8 mouse cellular contexts compared by ENCODE assay signal in the genomic region with DNA sequence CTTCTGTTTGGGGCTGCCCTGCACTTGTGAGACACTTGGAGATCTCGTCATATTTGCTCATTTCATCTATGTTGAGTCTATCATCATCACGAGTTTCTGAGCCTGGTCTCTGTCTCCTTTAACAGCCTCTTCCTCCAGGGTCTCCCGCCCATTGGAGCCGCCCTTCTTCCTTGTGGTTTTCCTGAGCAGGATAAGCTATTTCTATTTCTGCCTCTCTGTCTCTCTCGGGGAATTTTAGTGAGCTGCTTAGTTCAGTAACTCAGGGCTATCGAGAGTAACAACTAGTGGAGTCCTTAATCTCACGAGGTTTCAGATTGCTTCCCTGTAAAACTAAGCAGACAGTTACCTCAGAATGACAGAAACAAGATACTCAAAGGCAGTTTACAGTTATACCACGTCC. TPM values are rescaled to one million over a fixed set of nuclear protein-coding genes. Genes with fewer than 3 reads are reported as not detected.
DNase-seq lines count a peak whose midpoint lies in the region; ATAC-seq and TF ChIP-seq lines count a peak whose summit lies in the region.

No protein-coding gene starts in this region.

- no peak for DNase-seq in forebrain, embryonic 14.5 days (ENCODE audit: low spot score)
- DNase-seq in kidney, postnatal 36 days = no peak
- peak; percentile 15 for DNase-seq in midbrain, embryonic 14.5 days
- no peak for DNase-seq in adrenal gland, adult (ENCODE audit: inconsistent age in 2 of 2, low spot score in 1 of 2)
- no peak for DNase-seq in ovary, adult 18-20 months (ENCODE audit: low spot score)

- H3K4me3 ChIP-seq in forebrain, embryonic 12.5 days (replicated peaks) = no peak overlapping the region
- H3K4me3 ChIP-seq in forebrain, embryonic 14.5 days (ENCODE audit: low read depth, low read length) = no peak overlapping the region
- peak overlapping the region; percentile 8; the same call in 1 of the 2 replicates for H3K4me3 ChIP-seq in kidney, embryonic 16.5 days (ENCODE audit: low read length)
- no peak overlapping the region for H3K4me3 ChIP-seq in embryonic fibroblast, embryonic 13.5 days (ENCODE audit: insufficient read depth, low read length)
- H3K4me3 ChIP-seq in midbrain, embryonic 14.5 days (replicated peaks; ENCODE audit: low read depth, low read length) = no peak overlapping the region

- no peak for ATAC-seq in forebrain, embryonic 12.5 days (ENCODE audit: low FRiP score)
- ATAC-seq in forebrain, embryonic 14.5 days = no peak
- ATAC-seq in kidney, embryonic 16.5 days (ENCODE audit: low FRiP score, low TSS enrichment) = no peak
- no peak for ATAC-seq in midbrain, embryonic 14.5 days (ENCODE audit: low FRiP score, low TSS enrichment)

- no peak for TF ChIP-seq POLR2A in embryonic fibroblast, embryonic 13.5 days (IDR thresholded peaks at IDR 0.05; ENCODE audit: low read depth, low read length)

- H3K4me1 ChIP-seq in forebrain, embryonic 12.5 days = peaks cover 51% of the 10 kb centered on the region
- H3K4me1 ChIP-seq in forebrain, embryonic 14.5 days (ENCODE audit: control insufficient read depth, insufficient read depth, low read length) = peaks cover 34% of the 10 kb centered on the region
- H3K4me1 ChIP-seq in kidney, embryonic 16.5 days (ENCODE audit: insufficient read depth, low read length) = peaks cover 41% of the 10 kb centered on the region
- H3K4me1 ChIP-seq in embryonic fibroblast, embryonic 13.5 days (ENCODE audit: control insufficient read depth, insufficient read depth, low read length) = peaks cover 22% of the 10 kb centered on the region
- peaks cover 36% of the 10 kb centered on the region for H3K4me1 ChIP-seq in midbrain, embryonic 14.5 days (ENCODE audit: control insufficient read depth, insufficient read depth, low read length)

- no peak overlapping the region for H3K9ac ChIP-seq in forebrain, embryonic 12.5 days
- H3K9ac ChIP-seq in forebrain, embryonic 14.5 days (ENCODE audit: low read length) = no peak overlapping the region
- H3K9ac ChIP-seq in kidney, embryonic 16.5 days (replicated peaks; ENCODE audit: low read length) = no peak overlapping the region
- H3K9ac ChIP-seq in midbrain, embryonic 14.5 days (replicated peaks; ENCODE audit: low read length) = no peak overlapping the region

- peak overlapping the region; percentile 48; the same call in 1 of the 2 replicates for H3K4me2 ChIP-seq in forebrain, embryonic 12.5 days
- no peak overlapping the region for H3K4me2 ChIP-seq in forebrain, embryonic 14.5 days (ENCODE audit: low read length)
- peak overlapping the region; percentile 36 for H3K4me2 ChIP-seq in kidney, embryonic 16.5 days (replicated peaks; ENCODE audit: low read depth, low read length)
- peak overlapping the region; percentile 46; the same call in 1 of the 2 replicates for H3K4me2 ChIP-seq in midbrain, embryonic 14.5 days (ENCODE audit: low read length)

- WGBS in forebrain, embryonic 12.5 days = 14% methylated on average over 8 of the region's 8 CpGs
- 9% methylated on average over 8 of the region's 8 CpGs for WGBS in forebrain, embryonic 14.5 days
- 17% methylated on average over 8 of the region's 8 CpGs for WGBS in kidney, embryonic 16.5 days
- WGBS in midbrain, embryonic 14.5 days = 20% methylated on average over 8 of the region's 8 CpGs

- H3K36me3 ChIP-seq in forebrain, embryonic 12.5 days (replicated peaks) = no peaks in the 10 kb centered on the region
- H3K36me3 ChIP-seq in forebrain, embryonic 14.5 days (ENCODE audit: control insufficient read depth, insufficient read depth, low read length) = no peaks in the 10 kb centered on the region
- H3K36me3 ChIP-seq in kidney, embryonic 16.5 days (ENCODE audit: insufficient read depth, low read length) = no peaks in the 10 kb centered on the region
- no peaks in the 10 kb centered on the region for H3K36me3 ChIP-seq in midbrain, embryonic 14.5 days (ENCODE audit: control insufficient read depth, insufficient read depth, low read length)

- H3K27me3 ChIP-seq in forebrain, embryonic 12.5 days = peaks cover 84% of the 10 kb centered on the region
- peaks cover 38% of the 10 kb centered on the region for H3K27me3 ChIP-seq in forebrain, embryonic 14.5 days (replicated peaks; ENCODE audit: control insufficient read depth, insufficient read depth, low read length)
- H3K27me3 ChIP-seq in kidney, embryonic 16.5 days (ENCODE audit: insufficient read depth, low read length) = peaks cover 11% of the 10 kb centered on the region
- H3K27me3 ChIP-seq in midbrain, embryonic 14.5 days (ENCODE audit: control insufficient read depth, insufficient read depth, low read length) = peaks cover 57% of the 10 kb centered on the region

- no peak for TF ChIP-seq CTCF in embryonic fibroblast, embryonic 13.5 days (IDR thresholded peaks at IDR 0.05; ENCODE audit: borderline replicate concordance, insufficient read depth, low read length)

- no peaks in the 10 kb centered on the region for H3K9me3 ChIP-seq in forebrain, embryonic 12.5 days
- H3K9me3 ChIP-seq in forebrain, embryonic 14.5 days (replicated peaks; ENCODE audit: control insufficient read depth, low read length) = no peaks in the 10 kb centered on the region
- no peaks in the 10 kb centered on the region for H3K9me3 ChIP-seq in kidney, embryonic 16.5 days (ENCODE audit: low read length)
- H3K9me3 ChIP-seq in midbrain, embryonic 14.5 days (ENCODE audit: control insufficient read depth, low read length) = no peaks in the 10 kb centered on the region

- H3K27ac ChIP-seq in forebrain, embryonic 12.5 days = no peak overlapping the region
- H3K27ac ChIP-seq in forebrain, embryonic 14.5 days (ENCODE audit: low read depth, low read length) = no peak overlapping the region
- no peak overlapping the region for H3K27ac ChIP-seq in kidney, embryonic 16.5 days (ENCODE audit: low read length)
- peak overlapping the region; percentile 25 for H3K27ac ChIP-seq in embryonic fibroblast, embryonic 13.5 days (ENCODE audit: insufficient read depth, low read length)
- H3K27ac ChIP-seq in midbrain, embryonic 14.5 days (replicated peaks; ENCODE audit: low read depth, low read length) = no peak overlapping the region

RNA-seq across cellular contexts. Expression of a gene that starts 1.1 kb away (rescaled TPM):
- polyA plus RNA-seq in forebrain, embryonic 12.5 days (2016; fragmentation: Nextera tagmentation; extraction: Ambion mirVana) = 1.1 and 1.2 TPM in 2 replicates
- polyA plus RNA-seq in forebrain, embryonic 14.5 days (2014; fragmentation: Nextera tagmentation; extraction: Ambion mirVana) = 0.48 and 1.4 TPM in 2 replicates
- polyA plus RNA-seq in kidney, embryonic 16.5 days (2015; fragmentation: Nextera tagmentation; extraction: Ambion mirVana) = 0.73 and 1.4 TPM in 2 replicates
- polyA plus RNA-seq in embryonic fibroblast, embryonic 13.5 days (2011; ENCODE audit: insufficient read length, low read depth, missing spikeins) = 0.68 and 0.80 TPM in 2 replicates
- polyA plus RNA-seq in midbrain, embryonic 14.5 days (2014; fragmentation: Nextera tagmentation; extraction: Ambion mirVana) = 1.00 and 1.6 TPM in 2 replicates
